Mouse (Mus musculus) splenic B cell, adult 2 months (primary cell): ENCODE measurements at regions not wholly inside any gene's neighbourhood (a gene's known extent, or its start where the extent isn't known, plus 50 kb on each side); places are given as distances from the start of the nearest gene placed in this dataset.
"Not testable (repeated sequence)": the region's sequence is repeated elsewhere in the genome, so short reads cannot be mapped to it uniquely, and the experiment has no call there.

Source experiments
- DNase-seq: peaks from one replicate; pipeline ENCODE4 v3.0.0-alpha.2; 2011; ENCODE audit warnings: low read depth, low spot score
- H3K27me3 ChIP-seq: 2 replicates; pipeline ENCODE4 v1.6.1; 2012; ENCODE audit warnings: mild to moderate bottlenecking, low read length, moderate library complexity, mixed read lengths; ENCODE audit not compliant: control insufficient read depth, poor library complexity, insufficient read depth, severe bottlenecking
- H3K36me3 ChIP-seq: 2 replicates; pipeline ENCODE4 v1.6.1; 2012; ENCODE audit warnings: mild to moderate bottlenecking, low read length, moderate library complexity, mixed read lengths; ENCODE audit not compliant: control insufficient read depth, poor library complexity, insufficient read depth, severe bottlenecking

GRCm38 (mm10) chr12:113701841-113702240, 158.1 kb downstream of the Adam6a start:
- not testable (repeated sequence) for DNase-seq, H3K27me3 ChIP-seq, H3K36me3 ChIP-seq

- H3K27me3 ChIP-seq, H3K36me3 ChIP-seq: not testable (repeated sequence)
- DNase-seq: peak; percentile 30
These were observed 172.7 kb downstream of the Adam6a start for GRCm38 (mm10) chr12:113716406-113716805.

- no peaks in the 10 kb centered on the region for H3K36me3 ChIP-seq
- peak; percentile 47 for DNase-seq
- H3K27me3 ChIP-seq: no peaks in the 10 kb centered on the region
These were observed 192.1 kb downstream of the Adam6a start for GRCm38 (mm10) chr12:113735847-113736246.

- H3K36me3 ChIP-seq: no peaks in the 10 kb centered on the region
- no peak for DNase-seq
- no peaks in the 10 kb centered on the region for H3K27me3 ChIP-seq
These were observed 202.6 kb downstream of the Adam6a start for GRCm38 (mm10) chr12:113746277-113746676.

- H3K27me3 ChIP-seq: no peaks in the 10 kb centered on the region
- H3K36me3 ChIP-seq: no peaks in the 10 kb centered on the region
- no peak for DNase-seq
These were observed 204.3 kb downstream of the Adam6a start for GRCm38 (mm10) chr12:113747987-113748386.

- Histone ChIP-seq H3K27me3 (no peaks in the 10 kb centered on the region), H3K36me3 (no peaks in the 10 kb centered on the region)
- peak; percentile 13 for DNase-seq
These were observed 225.9 kb downstream of the Adam6a start for GRCm38 (mm10) chr12:113769587-113769986.

- DNase-seq: peak; percentile 16
- H3K27me3 ChIP-seq, H3K36me3 ChIP-seq: not testable (repeated sequence)
These were observed 252.2 kb downstream of the Adam6a start for GRCm38 (mm10) chr12:113795876-113796275.

GRCm38 (mm10) chr12:113826377-113826776, 282.7 kb downstream of the Adam6a start:
- Histone ChIP-seq H3K36me3 (no peaks in the 10 kb centered on the region), H3K27me3 (no peaks in the 10 kb centered on the region)
- peak; percentile 37 for DNase-seq

GRCm38 (mm10) chr12:113858893-113859292, 315.2 kb downstream of the Adam6a start:
- Histone ChIP-seq H3K36me3 (no peaks in the 10 kb centered on the region), H3K27me3 (no peaks in the 10 kb centered on the region)
- peak; percentile 51 for DNase-seq

- Histone ChIP-seq H3K36me3 (no peaks in the 10 kb centered on the region), H3K27me3 (no peaks in the 10 kb centered on the region)
- DNase-seq: peak; percentile 36
These were observed 335.1 kb downstream of the Adam6a start for GRCm38 (mm10) chr12:113878826-113879225.

GRCm38 (mm10) chr12:113896152-113896551, 352.4 kb downstream of the Adam6a start:
- H3K27me3 ChIP-seq: no peaks in the 10 kb centered on the region
- H3K36me3 ChIP-seq: no peaks in the 10 kb centered on the region
- DNase-seq: peak; percentile 24

GRCm38 (mm10) chr12:113906459-113906858, 362.8 kb downstream of the Adam6a start:
- Histone ChIP-seq H3K36me3 (no peaks in the 10 kb centered on the region), H3K27me3 (no peaks in the 10 kb centered on the region)
- no peak for DNase-seq

GRCm38 (mm10) chr12:113907751-113908150, 364.0 kb downstream of the Adam6a start:
- no peak for DNase-seq
- Histone ChIP-seq H3K27me3 (no peaks in the 10 kb centered on the region), H3K36me3 (no peaks in the 10 kb centered on the region)

GRCm38 (mm10) chr12:113911770-113912169, 368.1 kb downstream of the Adam6a start:
- H3K27me3 ChIP-seq: no peaks in the 10 kb centered on the region
- no peaks in the 10 kb centered on the region for H3K36me3 ChIP-seq
- peak; percentile 26 for DNase-seq

- Histone ChIP-seq H3K27me3 (no peaks in the 10 kb centered on the region), H3K36me3 (no peaks in the 10 kb centered on the region)
- DNase-seq: no peak
These were observed 397.0 kb downstream of the Adam6a start for GRCm38 (mm10) chr12:113940721-113941120.

GRCm38 (mm10) chr12:113943661-113944327, 400.1 kb downstream of the Adam6a start:
- DNase-seq, H3K27me3 ChIP-seq, H3K36me3 ChIP-seq: not testable (repeated sequence)
